Mouse (Mus musculus) G1E (cell line): ENCODE data around the gene Tmeff1.

Source experiments
- CTCF ChIP-seq: IDR thresholded peaks from 2 replicates; pipeline ENCODE4 v1.5.1; 2012; ENCODE audit warnings: low read depth, low read length, inconsistent platforms, mixed read lengths
- GATA1 ChIP-seq: IDR thresholded peaks from 2 replicates; pipeline ENCODE4 v1.6.1; 2012; ENCODE audit warnings: borderline replicate concordance, low read length, inconsistent platforms, mixed read lengths
- GATA2 ChIP-seq: IDR thresholded peaks from 2 replicates; pipeline ENCODE4 v1.6.1; 2012; ENCODE audit warnings: low read depth, low read length, inconsistent platforms, borderline replicate concordance
- POLR2AphosphoS5 ChIP-seq: IDR thresholded peaks from 2 replicates; pipeline ENCODE4 v1.6.1; 2012; ENCODE audit warnings: low read depth, low read length, inconsistent platforms; ENCODE audit not compliant: insufficient replicate concordance
- TAL1 ChIP-seq: conservative IDR thresholded peaks from 2 replicates; pipeline ENCODE4 v1.6.1; 2012; ENCODE audit warnings: low read depth, low read length, inconsistent platforms, mixed read lengths

- TF ChIP-seq CTCF, result no peak
- TF ChIP-seq GATA1, result no peak
- TF ChIP-seq POLR2AphosphoS5, result no peak
- no peak for TF ChIP-seq GATA2
- no peak for TF ChIP-seq TAL1
Observed at GRCm38 (mm10) chr4:48548393-48549045, 36.5 kb upstream of the Tmeff1 start.
